Comparison of ENCODE assay signal across 18 mouse cellular contexts in the genomic region with DNA sequence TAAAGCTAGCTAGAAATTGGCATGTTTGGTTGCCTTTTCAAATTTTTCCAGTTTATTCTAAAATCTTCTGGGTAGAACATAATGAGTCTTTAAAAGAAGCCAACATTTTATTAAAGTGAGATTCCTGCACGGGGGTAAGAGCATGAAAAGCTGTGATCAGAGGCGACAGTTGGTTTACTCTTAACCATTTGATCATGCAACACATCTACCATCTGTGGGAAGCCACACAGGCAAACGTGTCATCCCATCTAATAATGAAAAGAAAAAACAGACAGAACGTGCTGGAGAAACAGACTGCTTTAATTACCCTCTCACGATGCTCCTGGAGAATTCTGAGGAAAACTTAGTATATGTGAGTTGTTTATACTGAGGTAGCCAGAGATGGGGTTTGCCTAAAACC.
DNase-seq lines count a peak whose midpoint lies in the region; ATAC-seq and TF ChIP-seq lines count a peak whose summit lies in the region.
"Had no signal": no experiment of that assay in that cellular context is flagged by ENCODE, and none has a peak within 500 bp of the region (broad histone marks: within the 10 kb centered on the region; RNA-seq: fewer than 3 reads in every experiment).

No protein-coding gene starts in this region.

- peak; percentile 44 for DNase-seq in forebrain, postnatal 0 days
- DNase-seq in brain, adult 2 months (ENCODE audit: low read depth, low spot score), result peak; percentile 33
- peak; percentile 76 for DNase-seq in brain, embryonic 14.5 days (ENCODE audit: low read depth)
- DNase-seq in layer of hippocampus, adult 9-11 months, result peak; percentile 68
- DNase-seq in embryo, embryonic 11 days, result no peak
- DNase-seq: adrenal gland, adult 8-10 months; adrenal gland, postnatal 36 days; cerebellum, adult 11-12 months; cerebellum, adult 9-10 months; cerebellum, postnatal 25 days; gastrocnemius, postnatal 14 days; kidney, adult 11 months had no signal

- no peak overlapping the region for H3K9ac ChIP-seq in forebrain, postnatal 0 days
- no peak overlapping the region for H3K9ac ChIP-seq in forebrain, embryonic 15.5 days (replicated peaks)
- H3K9ac ChIP-seq: embryonic facial prominence, embryonic 13.5 days; heart, embryonic 13.5 days; hindbrain, embryonic 13.5 days had no signal

- 47% methylated on average over 5 of the region's 5 CpGs for WGBS in forebrain, postnatal 0 days
- WGBS in forebrain, embryonic 15.5 days, result 48% methylated on average over 5 of the region's 5 CpGs

- no peak overlapping the region for H3K4me3 ChIP-seq in forebrain, postnatal 0 days (ENCODE audit: low read depth, low read length)
- no peak overlapping the region for H3K4me3 ChIP-seq in forebrain, embryonic 15.5 days
- H3K4me3 ChIP-seq: embryonic facial prominence, embryonic 13.5 days; heart, embryonic 13.5 days; hindbrain, embryonic 13.5 days had no signal

- no peak for TF ChIP-seq CTCF in forebrain, postnatal 0 days (IDR thresholded peaks at IDR 0.05; ENCODE audit: low read depth)
- TF ChIP-seq CTCF in brain, embryonic 14.5 days (IDR thresholded peaks at IDR 0.05; ENCODE audit: borderline replicate concordance, extremely low read depth, insufficient read depth, insufficient read length), result no peak

- no peak overlapping the region for H3K27ac ChIP-seq in forebrain, postnatal 0 days (ENCODE audit: low read depth, low read length)
- no peak overlapping the region for H3K27ac ChIP-seq in forebrain, embryonic 15.5 days (replicated peaks)
- H3K27ac ChIP-seq: embryonic facial prominence, embryonic 13.5 days; heart, embryonic 13.5 days; hindbrain, embryonic 13.5 days; hindbrain, postnatal 0 days had no signal

- no peaks in the 10 kb centered on the region for H3K36me3 ChIP-seq in forebrain, postnatal 0 days (ENCODE audit: insufficient read depth)
- H3K36me3 ChIP-seq in forebrain, embryonic 15.5 days, result no peaks in the 10 kb centered on the region
- H3K36me3 ChIP-seq: embryonic facial prominence, embryonic 13.5 days; heart, embryonic 13.5 days; hindbrain, embryonic 13.5 days had no signal

- no peak for TF ChIP-seq POLR2A in brain, embryonic 14.5 days (IDR thresholded peaks at IDR 0.05; ENCODE audit: borderline replicate concordance, extremely low read depth, insufficient read depth, insufficient read length, poor library complexity, severe bottlenecking)

- no peaks in the 10 kb centered on the region for H3K4me1 ChIP-seq in forebrain, postnatal 0 days (ENCODE audit: insufficient read depth)
- no peaks in the 10 kb centered on the region for H3K4me1 ChIP-seq in forebrain, embryonic 15.5 days
- H3K4me1 ChIP-seq: embryonic facial prominence, embryonic 13.5 days; heart, embryonic 13.5 days; hindbrain, embryonic 13.5 days had no signal

- H3K4me2 ChIP-seq in forebrain, postnatal 0 days (ENCODE audit: low read depth), result no peak overlapping the region
- no peak overlapping the region for H3K4me2 ChIP-seq in forebrain, embryonic 15.5 days (replicated peaks)
- H3K4me2 ChIP-seq: embryonic facial prominence, embryonic 13.5 days; heart, embryonic 13.5 days; hindbrain, embryonic 13.5 days had no signal

- peak; percentile 43; the same call in 1 of the 2 replicates for ATAC-seq in forebrain, postnatal 0 days
- no peak for ATAC-seq in forebrain, embryonic 15.5 days (replicated peaks)
- ATAC-seq in monocyte, adult 5-6 weeks (replicated peaks; ENCODE audit: insufficient number of reproducible peaks, low FRiP score, low TSS enrichment, poor library complexity, severe bottlenecking), result no peak
- ATAC-seq: hindbrain, postnatal 0 days had no signal

- H3K9me3 ChIP-seq in forebrain, postnatal 0 days (ENCODE audit: low read length), result no peaks in the 10 kb centered on the region
- no peaks in the 10 kb centered on the region for H3K9me3 ChIP-seq in forebrain, embryonic 15.5 days
- H3K9me3 ChIP-seq: embryonic facial prominence, embryonic 13.5 days; heart, embryonic 13.5 days had no signal

- no peaks in the 10 kb centered on the region for H3K27me3 ChIP-seq in forebrain, postnatal 0 days (ENCODE audit: insufficient read depth, low read length)
- no peaks in the 10 kb centered on the region for H3K27me3 ChIP-seq in forebrain, embryonic 15.5 days
- H3K27me3 ChIP-seq: embryonic facial prominence, embryonic 13.5 days; heart, embryonic 13.5 days; hindbrain, embryonic 13.5 days had no signal
